ENCODE assay signal across 32 mouse cellular contexts in genomic region chr3:59138946-59139468, GRCm38 (mm10). TPM values are rescaled to one million over a fixed set of nuclear protein-coding genes. Genes with fewer than 3 reads are reported as not detected.
DNase-seq lines count a peak whose midpoint lies in the region; ATAC-seq and TF ChIP-seq lines count a peak whose summit lies in the region.
"Had no signal": no experiment of that assay in that cellular context is flagged by ENCODE, and none has a peak within 500 bp of the region (broad histone marks: within the 10 kb centered on the region; RNA-seq: fewer than 3 reads in every experiment).

No protein-coding gene starts in this region.

- no peak for TF ChIP-seq CTCF in liver, adult 2 months (IDR thresholded peaks at IDR 0.05; ENCODE audit: low read depth, low read length)
- no peak for TF ChIP-seq CTCF in lung, postnatal 0 days (IDR thresholded peaks at IDR 0.05)

- DNase-seq in heart, postnatal 4 days, result no peak
- DNase-seq in liver, adult 2 months (ENCODE audit: extremely low read depth, low read depth, low spot score), result peak; percentile 43
- DNase-seq in lung, postnatal 10 days, result peak; percentile 32
- DNase-seq in lung, postnatal 0 days (ENCODE audit: low spot score), result no peak
- DNase-seq in spleen, postnatal 14 days (ENCODE audit: low spot score in 2 of 2), result no peak
- DNase-seq: B cell, adult 2 months; cerebellum, adult 11-12 months; cerebellum, postnatal 14 days; gastrocnemius, postnatal 10 days; lung, adult 2 months; right cerebral cortex, postnatal 25 days; spleen, adult 18-20 months; thymus, adult 18-20 months; thymus, postnatal 36 days had no signal

- no peak for TF ChIP-seq EP300 in lung, postnatal 0 days (IDR thresholded peaks at IDR 0.05)

- H3K4me3 ChIP-seq in heart, embryonic 12.5 days, result no peak overlapping the region
- H3K4me3 ChIP-seq in liver, adult 2 months (ENCODE audit: insufficient read depth, low read depth, low read length), result no peak overlapping the region
- no peak overlapping the region for H3K4me3 ChIP-seq in liver, embryonic 12.5 days
- H3K4me3 ChIP-seq in lung, postnatal 0 days (ENCODE audit: low read depth, low read length), result no peak overlapping the region
- H3K4me3 ChIP-seq: hindbrain, embryonic 10.5 days; intestine, embryonic 15.5 days; left cerebral cortex, adult 2 months; megakaryocyte, embryonic 14.5 days; midbrain, embryonic 13.5 days had no signal

- H3K27me3 ChIP-seq in heart, embryonic 12.5 days (replicated peaks), result no peaks in the 10 kb centered on the region
- no peaks in the 10 kb centered on the region for H3K27me3 ChIP-seq in liver, adult 2 months (ENCODE audit: control insufficient read depth, insufficient read depth, low read length)
- no peaks in the 10 kb centered on the region for H3K27me3 ChIP-seq in liver, embryonic 12.5 days (replicated peaks)
- no peaks in the 10 kb centered on the region for H3K27me3 ChIP-seq in lung, postnatal 0 days (replicated peaks; ENCODE audit: insufficient read depth, low read length)
- H3K27me3 ChIP-seq: CH12.LX; intestine, embryonic 15.5 days; megakaryocyte, embryonic 14.5 days; midbrain, embryonic 13.5 days had no signal

- no peaks in the 10 kb centered on the region for H3K9me3 ChIP-seq in heart, embryonic 12.5 days (replicated peaks)
- no peaks in the 10 kb centered on the region for H3K9me3 ChIP-seq in liver, embryonic 12.5 days (replicated peaks)
- no peaks in the 10 kb centered on the region for H3K9me3 ChIP-seq in lung, postnatal 0 days (ENCODE audit: low read length)
- H3K9me3 ChIP-seq: G1E; hindbrain, embryonic 10.5 days; intestine, embryonic 15.5 days; megakaryocyte, embryonic 14.5 days; midbrain, embryonic 13.5 days had no signal

- H3K79me2 ChIP-seq in liver, adult 2 months (ENCODE audit: control insufficient read depth, insufficient read depth, low read length), result no peaks in the 10 kb centered on the region

- no peak for TF ChIP-seq POLR2A in liver, adult 2 months (IDR thresholded peaks at IDR 0.05; ENCODE audit: extremely low read depth, insufficient read depth, low read length)

- H3K4me1 ChIP-seq in heart, embryonic 12.5 days (replicated peaks), result peaks cover 23% of the 10 kb centered on the region
- no peaks in the 10 kb centered on the region for H3K4me1 ChIP-seq in liver, adult 2 months (ENCODE audit: control insufficient read depth, insufficient read depth, low read length)
- H3K4me1 ChIP-seq in liver, embryonic 12.5 days, result peaks cover 16% of the 10 kb centered on the region
- no peaks in the 10 kb centered on the region; the same call in 1 of the 2 replicates for H3K4me1 ChIP-seq in lung, postnatal 0 days (ENCODE audit: insufficient read depth, low read depth, low read length)
- H3K4me1 ChIP-seq: hindbrain, embryonic 10.5 days; intestine, embryonic 15.5 days; midbrain, embryonic 13.5 days had no signal

- no peak overlapping the region for H3K4me2 ChIP-seq in heart, embryonic 12.5 days
- H3K4me2 ChIP-seq in liver, embryonic 12.5 days, result no peak overlapping the region
- H3K4me2 ChIP-seq in lung, postnatal 0 days (replicated peaks; ENCODE audit: low read depth, low read length), result no peak overlapping the region
- H3K4me2 ChIP-seq: intestine, embryonic 15.5 days; midbrain, embryonic 13.5 days had no signal

- 65% methylated on average over 12 of the region's 12 CpGs for WGBS in heart, embryonic 12.5 days
- 82% methylated on average over 12 of the region's 12 CpGs for WGBS in liver, adult 2 months
- 74% methylated on average over 12 of the region's 12 CpGs for WGBS in liver, embryonic 12.5 days (ENCODE audit: insufficient replicate concordance)
- 51% methylated on average over 12 of the region's 12 CpGs for WGBS in lung, postnatal 0 days

- H3K9ac ChIP-seq in heart, embryonic 12.5 days, result no peak overlapping the region
- no peak overlapping the region for H3K9ac ChIP-seq in liver, adult 2 months (ENCODE audit: low read depth, low read length)
- H3K9ac ChIP-seq in liver, embryonic 12.5 days, result no peak overlapping the region
- H3K9ac ChIP-seq in lung, postnatal 0 days (replicated peaks; ENCODE audit: low read depth), result no peak overlapping the region
- H3K9ac ChIP-seq: intestine, embryonic 15.5 days; midbrain, embryonic 13.5 days had no signal

- ATAC-seq in heart, embryonic 12.5 days (ENCODE audit: insufficient number of reproducible peaks, low FRiP score), result peak; percentile 48; the same call in 1 of the 2 replicates
- ATAC-seq in liver, embryonic 12.5 days, result no peak
- ATAC-seq in lung, postnatal 0 days, result no peak
- ATAC-seq: forebrain, embryonic 14.5 days; hindbrain, embryonic 16.5 days; midbrain, embryonic 13.5 days had no signal

- H3K36me3 ChIP-seq in heart, embryonic 12.5 days, result no peaks in the 10 kb centered on the region
- no peaks in the 10 kb centered on the region for H3K36me3 ChIP-seq in liver, adult 2 months (ENCODE audit: control insufficient read depth, insufficient read depth, low read length)
- no peaks in the 10 kb centered on the region for H3K36me3 ChIP-seq in liver, embryonic 12.5 days
- no peaks in the 10 kb centered on the region for H3K36me3 ChIP-seq in lung, postnatal 0 days (ENCODE audit: insufficient read depth, low read length)
- H3K36me3 ChIP-seq: G1E; hindbrain, embryonic 10.5 days; intestine, embryonic 15.5 days; midbrain, embryonic 13.5 days had no signal

- H3K27ac ChIP-seq in heart, embryonic 12.5 days (ENCODE audit: poor library complexity, severe bottlenecking), result no peak overlapping the region
- H3K27ac ChIP-seq in liver, adult 2 months (replicated peaks; ENCODE audit: insufficient read depth, low read depth, low read length), result no peak overlapping the region
- H3K27ac ChIP-seq in liver, embryonic 12.5 days, result no peak overlapping the region
- no peak overlapping the region for H3K27ac ChIP-seq in lung, postnatal 0 days (ENCODE audit: low read length)
- H3K27ac ChIP-seq: hindbrain, embryonic 10.5 days; intestine, embryonic 15.5 days; left cerebral cortex, adult 2 months; midbrain, embryonic 13.5 days had no signal

RNA-seq across cellular contexts. Expression of gene P2ry14, which starts 14.4 kb away (rescaled TPM):
- polyA plus RNA-seq in heart, embryonic 12.5 days (2016; fragmentation: Nextera tagmentation; extraction: Ambion mirVana), result 1.1 and 1.8 TPM in 2 replicates
- 1 to 10 TPM; 1.4 to 1.6 TPM for total RNA-seq in heart, postnatal 4 days (2021)
- 2.1 and 2.3 TPM in 2 replicates for total RNA-seq in liver, adult 2 months (2014; rRNA removed)
- polyA plus RNA-seq in liver, adult 2 months (2012; rRNA removed), result 0.77 and 1.2 TPM in 2 replicates
- polyA plus RNA-seq in liver, embryonic 12.5 days (2016; fragmentation: Nextera tagmentation; extraction: Ambion mirVana), result 1.7 and 2.4 TPM in 2 replicates
- 65.2 and 68.4 TPM in 2 replicates for polyA plus RNA-seq in lung, postnatal 0 days (2015; fragmentation: Nextera tagmentation; extraction: Ambion mirVana)
- polyA plus RNA-seq: G1E had no signal

RNA-seq across cellular contexts. Expression of gene Gpr171, which starts 37.4 kb away (rescaled TPM):
- polyA plus RNA-seq in heart, embryonic 12.5 days (2016; fragmentation: Nextera tagmentation; extraction: Ambion mirVana), result 1.6 TPM in 2 replicates
- total RNA-seq in heart, postnatal 4 days (2021), result not detected
- total RNA-seq in liver, adult 2 months (2014; rRNA removed), result 0.28 and 0.40 TPM in 2 replicates
- 0.09 TPM in 1 of 2 replicates, not detected in the other for polyA plus RNA-seq in liver, adult 2 months (2012; rRNA removed)
- polyA plus RNA-seq in liver, embryonic 12.5 days (2016; fragmentation: Nextera tagmentation; extraction: Ambion mirVana), result 2.2 and 2.3 TPM in 2 replicates
- polyA plus RNA-seq in lung, postnatal 0 days (2015; fragmentation: Nextera tagmentation; extraction: Ambion mirVana), result 0.68 and 1.1 TPM in 2 replicates
- total RNA-seq: adrenal gland, adult 2 months; layer of hippocampus, postnatal 10 days; left cerebral cortex, adult 2 months; left cerebral cortex, postnatal 36 days had no signal
- polyA plus RNA-seq: adrenal gland, adult 2 months; G1E had no signal

RNA-seq across cellular contexts. Expression of gene Gpr87, which starts 55.9 kb away (rescaled TPM):
- polyA plus RNA-seq in heart, embryonic 12.5 days (2016; fragmentation: Nextera tagmentation; extraction: Ambion mirVana), result 0.14 TPM in 1 of 2 replicates, not detected in the other
- not detected for total RNA-seq in heart, postnatal 4 days (2021)
- not detected in 2 replicates for total RNA-seq in liver, adult 2 months (2014; rRNA removed)
- polyA plus RNA-seq in liver, adult 2 months (2012; rRNA removed), result not detected in 2 replicates
- 0.08 TPM in 1 of 2 replicates, not detected in the other for polyA plus RNA-seq in liver, embryonic 12.5 days (2016; fragmentation: Nextera tagmentation; extraction: Ambion mirVana)
- not detected in 2 replicates for polyA plus RNA-seq in lung, postnatal 0 days (2015; fragmentation: Nextera tagmentation; extraction: Ambion mirVana)
- total RNA-seq: adrenal gland, adult 2 months; adrenal gland, postnatal 4 days; CH12.LX; gastrocnemius, postnatal 10 days; granulocyte monocyte progenitor cell, adult 5-6 weeks; layer of hippocampus, postnatal 10 days; left cerebral cortex, adult 2 months; left cerebral cortex, postnatal 36 days; monocyte, adult 5-6 weeks had no signal
- polyA plus RNA-seq: adrenal gland, adult 2 months; forebrain, embryonic 14.5 days; G1E; heart, embryonic 14.5 days; intestine, embryonic 15.5 days had no signal

Comparison
In these comparisons a context has a peak if more than half of its experiments do, and no peak if none do; other contexts are left out.
1. DNase-seq: peak in liver, adult 2 months (single experiment) and lung, postnatal 10 days (single experiment); none in heart, postnatal 4 days (single experiment), lung, postnatal 0 days (single experiment) and spleen, postnatal 14 days (0 of 2).
2. RNA of gene P2ry14, which starts 14.4 kb away (polyA plus RNA-seq): 65.2 to 68.4 TPM in lung, postnatal 0 days; 1.7 to 2.4 TPM in liver, embryonic 12.5 days, 1.1 to 1.8 TPM in heart, embryonic 12.5 days and 0.77 to 1.2 TPM in liver, adult 2 months; every median in the first group is over 10 times any median in the second.